20 mouse cellular contexts compared by ENCODE assay signal in the genomic region with DNA sequence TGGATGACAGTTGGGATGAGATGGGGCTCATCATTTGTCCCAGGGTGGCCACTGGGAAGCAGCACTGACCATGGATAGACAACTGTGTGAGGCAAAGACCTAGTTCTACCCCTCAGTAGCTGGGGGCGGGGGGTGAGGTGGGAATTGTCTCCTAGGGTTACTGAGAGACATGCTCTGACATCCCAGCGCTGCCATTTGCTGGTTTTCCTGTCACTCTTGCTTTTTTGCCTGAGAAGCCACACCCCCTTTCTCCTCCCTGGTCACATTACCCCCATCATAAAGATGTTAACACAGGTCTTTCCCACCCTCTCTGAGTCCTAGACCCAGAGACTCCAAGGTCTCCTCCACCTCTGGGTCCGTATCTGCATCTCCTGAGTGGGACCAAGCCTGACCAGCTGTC. TPM values are rescaled to one million over a fixed set of nuclear protein-coding genes. Genes with fewer than 3 reads are reported as not detected.
DNase-seq lines count a peak whose midpoint lies in the region; ATAC-seq and TF ChIP-seq lines count a peak whose summit lies in the region.
"Had no signal": no experiment of that assay in that cellular context is flagged by ENCODE, and none has a peak within 500 bp of the region (broad histone marks: within the 10 kb centered on the region; RNA-seq: fewer than 3 reads in every experiment).

No protein-coding gene starts in this region.

- TF ChIP-seq POLR2A in CH12.LX (IDR thresholded peaks at IDR 0.05; ENCODE audit: low read depth, low read length), result no peak

- H3K9ac ChIP-seq in hindbrain, postnatal 0 days (replicated peaks; ENCODE audit: low read length), result no peak overlapping the region
- H3K9ac ChIP-seq in hindbrain, embryonic 13.5 days, result no peak overlapping the region
- H3K9ac ChIP-seq in CH12.LX (ENCODE audit: insufficient read depth, low read depth), result no peak overlapping the region
- no peak overlapping the region for H3K9ac ChIP-seq in forebrain, embryonic 16.5 days (replicated peaks; ENCODE audit: low read depth, low read length)
- H3K9ac ChIP-seq in neural tube, embryonic 15.5 days (replicated peaks), result no peak overlapping the region
- H3K9ac ChIP-seq: embryonic facial prominence, embryonic 12.5 days; heart, embryonic 12.5 days; hindbrain, embryonic 15.5 days had no signal

- no peak for TF ChIP-seq EP300 in CH12.LX (IDR thresholded peaks at IDR 0.05; ENCODE audit: low read length)

- in situ Hi-C loops in CH12.LX (cut with MboI; ENCODE audit: low pct_ligation_motif_present, low pct_unique_long_range_greater_than_20kb, low sequenced_read_pairs), result loop anchor here (25.0 kb wide), 1 partner anchor 273 kb away; no protein-coding TSS in a partner anchor

- no peaks in the 10 kb centered on the region for H3K36me3 ChIP-seq in hindbrain, postnatal 0 days (ENCODE audit: insufficient read depth, low read length)
- no peaks in the 10 kb centered on the region for H3K36me3 ChIP-seq in hindbrain, embryonic 13.5 days
- H3K36me3 ChIP-seq in CH12.LX (replicated peaks in 1 of 2; ENCODE audit: control insufficient read depth in 1 of 2, insufficient read depth in 1 of 2, low read length in 1 of 2), result no peaks in the 10 kb centered on the region
- no peaks in the 10 kb centered on the region for H3K36me3 ChIP-seq in forebrain, embryonic 16.5 days (ENCODE audit: control insufficient read depth, insufficient read depth)
- no peaks in the 10 kb centered on the region for H3K36me3 ChIP-seq in neural tube, embryonic 15.5 days
- H3K36me3 ChIP-seq: embryonic facial prominence, embryonic 12.5 days; heart, embryonic 12.5 days; hindbrain, embryonic 10.5 days; hindbrain, embryonic 15.5 days had no signal

- TF ChIP-seq CTCF in hindbrain, postnatal 0 days (IDR thresholded peaks at IDR 0.05; ENCODE audit: low read depth), result no peak
- no peak for TF ChIP-seq CTCF in CH12.LX (conservative IDR thresholded peaks at IDR 0.05 in 1 of 2, IDR thresholded peaks at IDR 0.05 in 1 of 2; ENCODE audit: low read depth in 2 of 2, low read length in 2 of 2)

- H3K79me2 ChIP-seq in CH12.LX (replicated peaks; ENCODE audit: control insufficient read depth, extremely low read depth, insufficient read depth, poor library complexity, severe bottlenecking), result no peaks in the 10 kb centered on the region

- ATAC-seq in hindbrain, postnatal 0 days, result no peak
- no peak for ATAC-seq in hindbrain, embryonic 13.5 days (ENCODE audit: low FRiP score)
- no peak for ATAC-seq in forebrain, embryonic 16.5 days
- ATAC-seq in neural tube, embryonic 15.5 days (ENCODE audit: low FRiP score), result no peak
- ATAC-seq in erythroblast, adult 5-6 weeks (replicated peaks; ENCODE audit: low FRiP score, poor library complexity, severe bottlenecking), result no peak
- ATAC-seq: CD4-positive, CD25-positive, alpha-beta regulatory T cell, adult 4 months; Patski had no signal

- peak; percentile 21 for DNase-seq in embryo, embryonic 10.5 days (ENCODE audit: low spot score)
- no peak for DNase-seq in embryo, embryonic 11 days
- DNase-seq in hindbrain, postnatal 0 days (ENCODE audit: low spot score), result peak; percentile 39
- DNase-seq in CH12.LX (ENCODE audit: extremely low read depth), result peak; percentile 9
- DNase-seq: adrenal gland, adult 8-10 months; adrenal gland, postnatal 36 days; B cell, adult 2 months; cerebellum, adult 2 months; gastrocnemius, postnatal 14 days; kidney, adult 11 months had no signal

- H3K9me3 ChIP-seq in hindbrain, postnatal 0 days (ENCODE audit: low read length), result no peaks in the 10 kb centered on the region
- H3K9me3 ChIP-seq in hindbrain, embryonic 13.5 days, result no peaks in the 10 kb centered on the region
- H3K9me3 ChIP-seq in CH12.LX (replicated peaks; ENCODE audit: low read length), result no peaks in the 10 kb centered on the region
- H3K9me3 ChIP-seq in forebrain, embryonic 16.5 days (ENCODE audit: control insufficient read depth, low read length), result no peaks in the 10 kb centered on the region
- no peaks in the 10 kb centered on the region for H3K9me3 ChIP-seq in neural tube, embryonic 15.5 days (replicated peaks)
- H3K9me3 ChIP-seq: embryonic facial prominence, embryonic 12.5 days; heart, embryonic 12.5 days; hindbrain, embryonic 10.5 days; hindbrain, embryonic 15.5 days had no signal

- WGBS in hindbrain, postnatal 0 days, result 63% methylated on average over 3 of the region's 3 CpGs
- 61% methylated on average over 3 of the region's 3 CpGs for WGBS in hindbrain, embryonic 13.5 days
- WGBS in forebrain, embryonic 16.5 days, result 75% methylated on average over 3 of the region's 3 CpGs
- WGBS in neural tube, embryonic 15.5 days, result 75% methylated on average over 3 of the region's 3 CpGs

- dilution Hi-C loops in CH12.LX (cut with MboI; ENCODE audit: extremely low pct_ligation_motif_present, extremely low pct_unique_long_range_greater_than_20kb, low sequenced_read_pairs), result no loop called here

- no peak for TF ChIP-seq RAD21 in CH12.LX (IDR thresholded peaks at IDR 0.05; ENCODE audit: low read depth, low read length)

- H3K4me3 ChIP-seq in hindbrain, postnatal 0 days (ENCODE audit: low read length), result no peak overlapping the region
- no peak overlapping the region for H3K4me3 ChIP-seq in hindbrain, embryonic 13.5 days
- H3K4me3 ChIP-seq in CH12.LX (replicated peaks in 1 of 3; ENCODE audit: low read depth in 2 of 3, low read length in 2 of 3, poor library complexity in 1 of 3), result no peak overlapping the region
- no peak overlapping the region for H3K4me3 ChIP-seq in forebrain, embryonic 16.5 days (replicated peaks; ENCODE audit: low read length)
- no peak overlapping the region for H3K4me3 ChIP-seq in neural tube, embryonic 15.5 days (replicated peaks)
- H3K4me3 ChIP-seq: embryonic facial prominence, embryonic 12.5 days; heart, embryonic 12.5 days; hindbrain, embryonic 10.5 days; hindbrain, embryonic 15.5 days had no signal

- peaks cover 24% of the 10 kb centered on the region for H3K4me1 ChIP-seq in hindbrain, postnatal 0 days (ENCODE audit: insufficient read depth, low read length)
- peaks cover 53% of the 10 kb centered on the region for H3K4me1 ChIP-seq in hindbrain, embryonic 13.5 days (replicated peaks)
- no peaks in the 10 kb centered on the region for H3K4me1 ChIP-seq in CH12.LX (ENCODE audit: control insufficient read depth in 1 of 2, insufficient read depth in 2 of 2)
- peaks cover 50% of the 10 kb centered on the region for H3K4me1 ChIP-seq in forebrain, embryonic 16.5 days (replicated peaks; ENCODE audit: control insufficient read depth, insufficient read depth, low read length)
- H3K4me1 ChIP-seq in neural tube, embryonic 15.5 days, result peaks cover 34% of the 10 kb centered on the region

- H3K27me3 ChIP-seq in hindbrain, postnatal 0 days (ENCODE audit: insufficient read depth, low read length), result no peaks in the 10 kb centered on the region
- 0 out of 2 replicates have a peak, but pooled peaks cover 7% of the 10 kb centered on the region for H3K27me3 ChIP-seq in hindbrain, embryonic 13.5 days
- peaks cover 83% of the 10 kb centered on the region for H3K27me3 ChIP-seq in CH12.LX (replicated peaks)
- H3K27me3 ChIP-seq in forebrain, embryonic 16.5 days (replicated peaks; ENCODE audit: control insufficient read depth, insufficient read depth, low read length), result no peaks in the 10 kb centered on the region
- no peaks in the 10 kb centered on the region for H3K27me3 ChIP-seq in neural tube, embryonic 15.5 days (replicated peaks)
- H3K27me3 ChIP-seq: hindbrain, embryonic 15.5 days had no signal

- no peak overlapping the region for H3K27ac ChIP-seq in hindbrain, postnatal 0 days
- no peak overlapping the region for H3K27ac ChIP-seq in hindbrain, embryonic 13.5 days
- no peak overlapping the region for H3K27ac ChIP-seq in CH12.LX (ENCODE audit: insufficient read depth, low read depth)
- H3K27ac ChIP-seq in forebrain, embryonic 16.5 days (ENCODE audit: low read length), result peak overlapping the region; percentile 69
- no peak overlapping the region for H3K27ac ChIP-seq in neural tube, embryonic 15.5 days (replicated peaks)
- H3K27ac ChIP-seq: embryonic facial prominence, embryonic 12.5 days; hindbrain, embryonic 10.5 days; hindbrain, embryonic 15.5 days had no signal

- no peak overlapping the region for H3K4me2 ChIP-seq in hindbrain, postnatal 0 days (ENCODE audit: low read depth, low read length)
- no peak overlapping the region for H3K4me2 ChIP-seq in hindbrain, embryonic 13.5 days
- no peak overlapping the region for H3K4me2 ChIP-seq in CH12.LX (ENCODE audit: insufficient read depth, low read depth, poor library complexity, severe bottlenecking)
- no peak overlapping the region for H3K4me2 ChIP-seq in forebrain, embryonic 16.5 days (ENCODE audit: low read length)
- no peak overlapping the region for H3K4me2 ChIP-seq in neural tube, embryonic 15.5 days
- H3K4me2 ChIP-seq: embryonic facial prominence, embryonic 12.5 days; heart, embryonic 12.5 days; hindbrain, embryonic 15.5 days had no signal

TF ChIP-seq in CH12.LX, 34 proteins besides CTCF, POLR2A, EP300 and RAD21:
- no peak for TF ChIP-seq TBP (conservative IDR thresholded peaks at IDR 0.05; ENCODE audit: low read depth, low read length)
- no peak for TF ChIP-seq MXI1 (IDR thresholded peaks at IDR 0.05; ENCODE audit: low read depth, low read length)
- no peak for TF ChIP-seq NRF1 (IDR thresholded peaks at IDR 0.05; ENCODE audit: low read depth, low read length)
- TF ChIP-seq JUN (IDR thresholded peaks at IDR 0.05; ENCODE audit: insufficient read depth, low read depth, low read length), result no peak
- no peak for TF ChIP-seq MAX (IDR thresholded peaks at IDR 0.05; ENCODE audit: low read length)
- no peak for TF ChIP-seq UBTF (IDR thresholded peaks at IDR 0.05; ENCODE audit: low read depth, low read length)
- no peak for TF ChIP-seq ZMIZ1 (IDR thresholded peaks at IDR 0.05; ENCODE audit: low read depth, low read length)
- TF ChIP-seq JUND (conservative IDR thresholded peaks at IDR 0.05; ENCODE audit: low read depth, low read length), result no peak
- TF ChIP-seq TCF12 (IDR thresholded peaks at IDR 0.05; ENCODE audit: low read depth, low read length), result no peak
- no peak for TF ChIP-seq MAFK (IDR thresholded peaks at IDR 0.05; ENCODE audit: insufficient replicate concordance, low read length)

RNA-seq across cellular contexts. Expression of a gene that starts 47.7 kb away (rescaled TPM):
- 23.8 and 25.1 TPM in 2 replicates for total RNA-seq in hindbrain, postnatal 0 days (2014; rRNA removed)
- 1.2 and 1.3 TPM in 2 replicates for polyA plus RNA-seq in hindbrain, postnatal 0 days (2015; fragmentation: Nextera tagmentation; extraction: Ambion mirVana)
- 0.73 and 0.83 TPM in 2 replicates for polyA plus RNA-seq in hindbrain, embryonic 13.5 days (2015; fragmentation: Nextera tagmentation; extraction: Ambion mirVana)
- total RNA-seq in CH12.LX (2012; rRNA removed), result not detected in 2 replicates
- not detected in 2 replicates for total RNA-seq in CH12.LX (2014; rRNA removed)
- not detected in 2 replicates for polyA plus RNA-seq in CH12.LX (2012; ENCODE audit: insufficient read length, low read depth)
- 3.6 and 3.7 TPM in 2 replicates for polyA plus RNA-seq in forebrain, embryonic 16.5 days (2015; fragmentation: Nextera tagmentation; extraction: Ambion mirVana)
- 0.63 and 1.0 TPM in 2 replicates for polyA plus RNA-seq in neural tube, embryonic 15.5 days (2015; fragmentation: Nextera tagmentation; extraction: Ambion mirVana)
- total RNA-seq in erythroblast, adult 5-6 weeks (2015; ENCODE audit: low replicate concordance), result not detected in 2 replicates
- not detected in 2 replicates for total RNA-seq in erythroblast, adult 5-6 weeks (2017; ENCODE audit: low replicate concordance)
- polyA plus RNA-seq: CD4-positive, CD25-positive, alpha-beta regulatory T cell, adult 4 months had no signal
